Mouse (Mus musculus) C2C12 (cell line): ENCODE measurements around the gene Dus1l. TPM values are rescaled to one million over a fixed set of nuclear protein-coding genes. Genes with fewer than 3 reads are reported as not detected.

Source experiments
- H3K27me3 ChIP-seq: one replicate; pipeline ENCODE4 v1.6.1; 2011; ENCODE audit not compliant: control insufficient read depth, insufficient read depth, insufficient read length
- H3K36me3 ChIP-seq: one replicate; pipeline ENCODE4 v1.6.1; 2011; ENCODE audit not compliant: control insufficient read depth, insufficient read depth
- H3K4me3 ChIP-seq: one replicate; pipeline ENCODE4 v1.5.1; 2011; ENCODE audit warnings: mild to moderate bottlenecking, control low read depth; ENCODE audit not compliant: poor library complexity, insufficient read depth, severe bottlenecking
- H3K79me2 ChIP-seq: one replicate; pipeline ENCODE4 v1.6.1; 2011; ENCODE audit not compliant: control insufficient read depth, insufficient read depth
- H3K79me3 ChIP-seq: one replicate; pipeline ENCODE4 v1.6.1; 2011; ENCODE audit warnings: low read depth, control low read depth
- H3ac ChIP-seq: one replicate; pipeline ENCODE3; 2011; ENCODE audit warnings: low read depth; ENCODE audit not compliant: control insufficient read depth, insufficient read length
- CEBPB ChIP-seq: IDR thresholded peaks from one replicate; pipeline ENCODE4 v1.6.1; 2011; ENCODE audit warnings: low read depth, mild to moderate bottlenecking, control low read depth, moderate library complexity
- CTCF ChIP-seq: IDR thresholded peaks from one replicate; pipeline ENCODE4 v1.5.1; 2011; ENCODE audit not compliant: control insufficient read depth, insufficient read depth, insufficient read length
- FOSL1 ChIP-seq: IDR thresholded peaks from one replicate; pipeline ENCODE4 v1.8.0; 2011; ENCODE audit warnings: mild to moderate bottlenecking, low read length; ENCODE audit not compliant: poor library complexity, insufficient read depth, severe bottlenecking
- MAX ChIP-seq: IDR thresholded peaks from one replicate; pipeline ENCODE4 v1.6.1; 2011; ENCODE audit warnings: mild to moderate bottlenecking, control low read depth
- MYOD1 ChIP-seq: IDR thresholded peaks from one replicate; pipeline ENCODE4 v1.6.1; 2011; ENCODE audit warnings: low read depth; ENCODE audit not compliant: control insufficient read depth, insufficient read length
- MYOG ChIP-seq: IDR thresholded peaks from one replicate; pipeline ENCODE4 v1.6.1; 2011; ENCODE audit not compliant: control insufficient read depth, insufficient read length; ENCODE audit errors: extremely low read depth
- USF1 ChIP-seq: IDR thresholded peaks from one replicate; pipeline ENCODE4 v1.6.1; 2011; ENCODE audit warnings: low read depth, mild to moderate bottlenecking, control low read depth, moderate library complexity
- polyA plus RNA-seq: library from polyadenylated mRNA; unstranded; fragments of >200 nt; fragmentation: generic; extraction: Trizol; gene quantifications from one replicate; pipeline ENCODE4 v1.2.1, GENCODE M21; 2012; ENCODE audit warnings: missing spikeins

The Dus1l gene
- polyA plus RNA-seq, 1 experiment = 64.7 TPM

DNA sequence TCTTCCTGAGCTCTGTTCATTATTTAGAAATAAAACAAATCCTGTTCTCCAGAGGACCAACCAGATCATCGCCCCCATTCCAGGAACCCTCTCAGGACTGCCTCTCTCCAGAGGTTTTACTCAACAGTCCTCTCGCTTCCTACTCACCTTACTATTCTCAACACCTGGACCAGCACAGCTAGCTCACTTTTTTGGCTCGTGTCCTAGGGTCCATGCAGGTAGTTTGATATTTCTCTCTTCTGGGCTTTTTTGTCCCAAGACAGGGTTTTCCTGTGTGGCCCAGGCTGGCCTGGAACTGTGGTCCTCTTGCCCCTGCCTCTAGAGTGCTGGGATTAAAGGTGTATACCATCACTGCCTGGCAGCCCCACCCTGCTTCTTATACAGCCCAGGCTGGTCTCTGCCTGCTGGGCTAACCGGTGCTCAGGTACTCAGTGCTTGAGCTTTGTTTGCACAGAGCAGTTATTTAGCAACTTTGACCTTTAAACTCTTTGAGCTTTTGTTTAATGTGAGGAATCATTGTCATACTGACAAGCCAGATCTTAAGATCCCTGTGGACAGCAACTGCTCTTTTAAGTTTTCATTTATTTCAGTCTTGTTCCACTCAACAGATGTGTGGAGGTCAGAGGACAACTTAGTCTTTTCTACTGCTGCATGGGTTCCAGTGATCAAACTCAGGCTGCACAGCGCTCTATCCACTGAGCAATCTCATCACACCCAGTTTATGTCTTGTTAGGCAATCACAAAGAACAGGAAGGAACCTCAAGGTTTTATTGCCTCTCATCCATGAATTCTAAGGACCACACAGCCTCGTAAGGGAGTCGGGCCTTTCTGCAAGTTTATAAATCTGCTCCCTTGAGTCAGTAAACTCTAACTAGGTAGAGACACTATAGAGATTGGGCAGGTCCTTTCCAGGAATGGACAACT, 9.4 kb upstream of the Dus1l start:
- no peak for TF ChIP-seq FOSL1
- TF ChIP-seq MAX = no peak
- TF ChIP-seq CEBPB = no peak
- no peak for TF ChIP-seq CTCF
- TF ChIP-seq MYOD1 = no peak
- TF ChIP-seq USF1 = no peak
- no peak for TF ChIP-seq MYOG
- H3K36me3 ChIP-seq = peaks cover 52% of the 10 kb centered on the region
- no peaks in the 10 kb centered on the region for H3K27me3 ChIP-seq
- no peak overlapping the region for H3K4me3 ChIP-seq
- no peaks in the 10 kb centered on the region for H3K79me2 ChIP-seq
- H3K79me3 ChIP-seq = no peaks in the 10 kb centered on the region
- no peak overlapping the region for H3ac ChIP-seq

- no peak overlapping the region for H3K4me3 ChIP-seq
- H3K79me3 ChIP-seq = no peaks in the 10 kb centered on the region
- H3K79me2 ChIP-seq = no peaks in the 10 kb centered on the region
- peaks cover 44% of the 10 kb centered on the region for H3K36me3 ChIP-seq
- TF ChIP-seq MYOG (no peak), CTCF (no peak), CEBPB (no peak), FOSL1 (no peak), USF1 (no peak), MYOD1 (no peak), MAX (no peak)
- no peaks in the 10 kb centered on the region for H3K27me3 ChIP-seq
- no peak overlapping the region for H3ac ChIP-seq
Observed at GRCm38 (mm10) chr11:120804769-120805168, 8.6 kb upstream of the Dus1l start.

DNA sequence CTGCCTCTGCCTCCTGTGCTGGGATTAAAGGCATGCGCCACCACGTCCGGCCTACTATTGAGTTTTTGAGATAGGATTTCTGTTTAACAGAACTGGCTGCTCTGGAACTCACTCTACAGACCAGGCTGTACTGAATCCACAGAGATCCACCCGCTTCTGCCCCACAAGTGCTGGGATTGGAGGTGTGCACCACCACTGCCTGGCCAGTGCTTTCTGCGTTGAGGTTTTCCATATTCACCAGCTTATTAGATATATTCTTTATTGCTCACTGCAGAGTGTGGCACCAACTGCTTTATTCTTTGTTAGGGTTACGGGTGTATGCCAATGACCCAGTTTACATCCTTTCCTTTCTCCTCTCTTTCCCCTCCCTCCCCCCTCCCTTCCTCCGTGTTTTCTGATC, 8.1 kb upstream of the Dus1l start:
- no peaks in the 10 kb centered on the region for H3K79me2 ChIP-seq
- H3K36me3 ChIP-seq = peaks cover 39% of the 10 kb centered on the region
- no peak for TF ChIP-seq CTCF
- H3ac ChIP-seq = no peak overlapping the region
- H3K79me3 ChIP-seq = no peaks in the 10 kb centered on the region
- no peaks in the 10 kb centered on the region for H3K27me3 ChIP-seq
- no peak overlapping the region for H3K4me3 ChIP-seq

DNA sequence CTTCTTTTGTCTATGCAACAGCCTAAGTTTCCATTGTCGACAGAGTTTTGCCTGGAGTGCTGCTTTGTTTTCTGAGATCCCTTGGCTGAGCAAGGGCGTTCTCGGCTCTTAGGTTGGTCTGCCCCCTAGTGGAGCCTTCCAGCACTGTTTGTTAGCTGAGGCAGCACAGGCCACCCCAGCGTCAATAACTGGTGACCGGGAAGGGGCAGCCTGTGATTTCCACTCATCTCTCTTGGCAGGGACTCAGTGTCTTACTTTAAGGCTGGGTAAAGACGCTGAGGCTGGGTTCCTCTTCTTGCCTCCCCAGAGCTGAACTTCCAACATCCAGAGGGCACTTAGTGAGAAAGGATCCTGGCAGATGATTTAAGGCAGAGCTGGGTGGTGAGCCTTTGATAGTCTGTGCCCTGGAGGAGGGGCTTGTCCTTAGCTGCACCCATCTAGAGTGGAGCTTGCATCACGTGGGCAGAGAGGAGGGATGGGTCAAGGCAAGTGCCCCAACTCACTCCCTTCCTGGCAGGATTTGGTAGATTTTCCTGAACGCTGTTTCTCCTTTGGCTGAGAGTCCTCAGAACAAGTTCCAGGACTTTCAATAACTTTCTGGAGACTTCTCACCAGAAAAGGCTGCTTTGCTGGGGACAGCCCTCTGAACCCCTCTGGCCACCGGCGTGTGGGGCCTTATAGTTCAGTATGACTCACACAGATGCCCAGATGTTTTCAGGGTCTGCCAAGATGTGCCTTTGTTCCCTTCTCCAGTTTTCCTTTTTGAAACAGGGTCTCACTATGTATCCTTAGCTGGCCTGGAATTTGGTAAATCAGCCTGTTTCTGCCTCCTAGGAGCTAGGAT, 4.1 kb upstream of the Dus1l start:
- Histone ChIP-seq H3K27me3 (no peaks in the 10 kb centered on the region), H3ac (peak overlapping the region; percentile 47), H3K79me2 (peaks cover 11% of the 10 kb centered on the region), H3K4me3 (no peak overlapping the region), H3K36me3 (no peaks in the 10 kb centered on the region), H3K79me3 (peaks cover 9% of the 10 kb centered on the region)
- TF ChIP-seq MAX (no peak), FOSL1 (no peak), CTCF (peak; percentile 56), USF1 (peak; percentile 99), MYOG (no peak), CEBPB (no peak), MYOD1 (no peak)

DNA sequence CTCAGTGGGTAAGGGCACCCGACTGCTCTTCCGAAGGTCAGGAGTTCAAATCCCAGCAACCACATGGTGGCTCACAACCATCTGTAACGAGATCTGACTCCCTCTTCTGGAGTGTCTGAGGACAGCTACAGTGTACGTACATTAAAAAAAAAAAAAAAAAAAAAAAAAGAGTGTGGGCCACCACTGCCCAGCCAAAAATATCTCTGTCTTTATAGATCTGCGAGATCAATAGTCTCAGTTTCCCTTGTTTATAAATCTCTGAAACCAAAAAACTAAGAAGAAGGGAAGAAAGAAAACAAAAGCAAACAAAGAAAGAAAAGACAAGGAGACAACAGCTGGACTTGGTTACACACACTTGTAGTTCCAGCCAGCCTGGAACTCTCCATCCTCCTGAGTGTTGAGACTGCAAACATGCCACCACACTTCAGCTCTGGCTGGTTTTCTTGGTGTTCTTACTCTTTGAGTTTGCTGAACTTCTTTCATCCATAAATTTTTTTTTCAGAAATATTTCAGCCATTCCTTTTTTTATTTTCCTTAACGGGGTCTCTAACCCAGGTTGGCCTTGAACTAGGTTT, 3.2 kb upstream of the Dus1l start:
- Histone ChIP-seq H3K79me3 (peaks cover 17% of the 10 kb centered on the region), H3ac (no peak overlapping the region), H3K36me3 (peaks cover 6% of the 10 kb centered on the region), H3K27me3 (no peaks in the 10 kb centered on the region), H3K4me3 (no peak overlapping the region), H3K79me2 (peaks cover 19% of the 10 kb centered on the region)
- no peak for TF ChIP-seq USF1
- no peak for TF ChIP-seq MYOD1
- TF ChIP-seq MAX = no peak
- no peak for TF ChIP-seq MYOG
- no peak for TF ChIP-seq CTCF
- no peak for TF ChIP-seq CEBPB
- no peak for TF ChIP-seq FOSL1
